Mouse (Mus musculus): Measurements from ENCODE around the gene Gm43552. TPM values are rescaled to one million over a fixed set of nuclear protein-coding genes. Genes with fewer than 3 reads are reported as not detected.

The Gm43552 gene
- polyA plus RNA-seq, 1 experiment from 2014 or later, result 1.4 TPM

DNA sequence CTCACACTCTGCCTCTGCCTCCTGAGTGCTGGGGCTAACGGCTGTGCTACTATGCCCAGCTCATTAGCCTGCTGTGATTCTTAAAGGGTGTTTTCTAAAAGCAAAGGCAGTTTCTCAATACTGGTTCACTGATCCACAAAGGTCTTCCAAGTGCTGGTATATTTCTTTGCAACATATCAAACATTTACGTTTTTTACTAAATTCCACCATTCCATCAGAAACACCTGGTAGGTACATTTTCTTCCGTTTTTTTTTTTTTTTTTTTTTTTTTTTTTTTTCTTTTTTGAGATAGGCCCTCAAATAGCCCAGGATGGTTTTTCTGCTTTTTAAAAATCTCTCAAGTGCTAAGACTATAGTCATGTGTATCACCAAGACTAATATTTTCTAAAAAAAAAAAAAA, 38.6 kb upstream of the Gm43552 start:
- Histone ChIP-seq H3K36me3 (no peaks in the 10 kb centered on the region), H3K9ac (no peak overlapping the region), H3K4me3 (replicated peaks) (no peak overlapping the region), H3K4me2 (replicated peaks) (no peak overlapping the region), H3K27ac (replicated peaks) (no peak overlapping the region), H3K9me3 (replicated peaks) (no peaks in the 10 kb centered on the region), H3K27me3 (no peaks in the 10 kb centered on the region), H3K4me1 (peaks cover 1% of the 10 kb centered on the region)
- WGBS, result 76% methylated on average over 3 of the region's 3 CpGs
- no peak for ATAC-seq (ENCODE audit: insufficient number of reproducible peaks, low FRiP score, low TSS enrichment, low read depth)

DNA sequence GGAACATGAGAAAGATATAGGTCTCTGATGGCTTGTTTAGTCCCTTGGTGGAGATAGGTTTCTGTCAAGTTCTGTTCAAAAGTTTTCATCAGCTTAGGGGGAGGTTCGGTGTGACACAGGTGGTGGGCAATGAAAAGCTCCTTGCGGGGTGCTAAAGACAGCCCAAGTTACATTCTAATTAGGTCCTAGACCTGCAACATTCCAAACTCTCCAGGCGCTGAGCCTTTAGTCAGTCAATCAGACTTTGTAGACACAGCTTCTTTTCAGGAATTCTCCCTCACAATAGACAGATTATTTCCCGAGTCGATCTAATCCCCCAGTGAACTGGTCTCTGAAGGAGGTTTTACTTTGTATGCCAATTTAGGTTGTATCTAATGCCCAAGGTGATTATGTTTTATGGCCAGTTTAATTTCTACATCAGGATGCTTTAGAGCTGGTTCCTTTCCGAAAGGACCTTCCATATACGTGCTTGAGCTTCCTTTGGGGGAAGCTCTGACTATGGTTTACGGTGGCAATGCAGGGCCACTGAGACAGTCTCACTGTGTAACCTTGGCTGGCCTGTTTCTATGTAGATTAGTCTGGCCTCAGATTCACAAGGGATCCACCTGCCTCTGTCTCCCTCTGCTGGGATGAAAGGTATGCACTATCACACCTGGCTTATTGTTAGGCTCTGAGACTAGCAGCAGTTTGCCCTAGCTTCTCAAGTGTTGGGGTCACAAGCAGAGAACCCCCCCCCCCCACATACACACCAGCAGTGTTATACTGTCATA, 33.2 kb upstream of the Gm43552 start:
- no peaks in the 10 kb centered on the region for H3K27me3 ChIP-seq
- H3K9ac ChIP-seq, result no peak overlapping the region
- H3K4me3 ChIP-seq (replicated peaks), result no peak overlapping the region
- no peaks in the 10 kb centered on the region for H3K36me3 ChIP-seq
- no peak for ATAC-seq (ENCODE audit: insufficient number of reproducible peaks, low FRiP score, low TSS enrichment, low read depth)
- WGBS, result 15% methylated on average over 8 of the region's 8 CpGs
- H3K9me3 ChIP-seq (replicated peaks), result no peaks in the 10 kb centered on the region
- no peak overlapping the region for H3K27ac ChIP-seq (replicated peaks)
- H3K4me2 ChIP-seq (replicated peaks), result no peak overlapping the region
- no peaks in the 10 kb centered on the region for H3K4me1 ChIP-seq

DNA sequence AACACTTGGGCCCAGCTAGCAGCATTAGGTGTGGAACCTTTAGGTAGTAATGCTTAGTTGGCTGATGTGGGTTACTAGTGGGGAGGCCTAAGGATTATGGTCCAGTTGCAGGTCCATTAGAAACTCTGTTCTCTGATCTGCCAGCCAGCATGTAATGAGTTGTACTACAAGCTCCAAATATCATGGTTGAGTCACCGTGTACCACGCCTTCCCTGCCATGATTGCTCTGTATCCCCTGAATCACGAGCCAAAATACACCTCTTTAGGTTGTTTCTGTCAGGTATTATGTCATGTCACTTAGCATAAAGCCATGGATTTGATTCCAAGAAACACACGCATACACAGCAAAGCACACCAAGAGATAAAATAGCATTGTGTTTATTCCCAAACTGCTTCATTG, 32.2 kb upstream of the Gm43552 start:
- no peak overlapping the region for H3K4me2 ChIP-seq (replicated peaks)
- no peak for ATAC-seq (ENCODE audit: insufficient number of reproducible peaks, low FRiP score, low TSS enrichment, low read depth)
- 61% methylated on average over 4 of the region's 4 CpGs for WGBS
- H3K36me3 ChIP-seq, result no peaks in the 10 kb centered on the region
- H3K27ac ChIP-seq (replicated peaks), result peak overlapping the region; percentile 41; the same call in 1 of the 2 replicates
- no peaks in the 10 kb centered on the region for H3K27me3 ChIP-seq
- H3K4me1 ChIP-seq, result no peaks in the 10 kb centered on the region
- H3K9ac ChIP-seq, result no peak overlapping the region
- H3K4me3 ChIP-seq (replicated peaks), result no peak overlapping the region
- H3K9me3 ChIP-seq (replicated peaks), result no peaks in the 10 kb centered on the region

DNA sequence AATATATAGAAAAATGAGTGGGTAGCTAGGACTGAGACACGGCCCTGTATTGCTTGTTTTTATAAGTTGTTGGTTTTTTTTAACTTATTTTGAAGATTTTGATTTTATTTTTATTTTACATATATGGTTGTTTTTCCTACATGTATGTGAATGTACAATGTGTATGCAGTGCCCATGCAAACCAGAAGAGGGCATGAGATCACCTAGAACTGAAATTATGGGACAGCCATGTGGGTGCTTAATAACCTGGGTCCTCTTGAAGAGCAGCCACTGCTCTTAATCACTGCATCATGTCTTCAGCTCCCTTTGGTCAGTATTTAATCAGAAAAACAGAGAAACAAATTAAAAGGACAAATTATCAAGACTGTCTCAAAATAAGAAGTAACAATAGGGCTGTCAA, 29.2 kb upstream of the Gm43552 start:
- Histone ChIP-seq H3K4me1 (no peaks in the 10 kb centered on the region), H3K36me3 (no peaks in the 10 kb centered on the region), H3K27ac (replicated peaks) (no peak overlapping the region), H3K9ac (no peak overlapping the region), H3K9me3 (replicated peaks) (no peaks in the 10 kb centered on the region), H3K4me3 (replicated peaks) (no peak overlapping the region), H3K4me2 (replicated peaks) (no peak overlapping the region), H3K27me3 (no peaks in the 10 kb centered on the region)
- WGBS, result 85% methylated on average over 1 of the region's 1 CpGs
- no peak for ATAC-seq (ENCODE audit: insufficient number of reproducible peaks, low FRiP score, low TSS enrichment, low read depth)

DNA sequence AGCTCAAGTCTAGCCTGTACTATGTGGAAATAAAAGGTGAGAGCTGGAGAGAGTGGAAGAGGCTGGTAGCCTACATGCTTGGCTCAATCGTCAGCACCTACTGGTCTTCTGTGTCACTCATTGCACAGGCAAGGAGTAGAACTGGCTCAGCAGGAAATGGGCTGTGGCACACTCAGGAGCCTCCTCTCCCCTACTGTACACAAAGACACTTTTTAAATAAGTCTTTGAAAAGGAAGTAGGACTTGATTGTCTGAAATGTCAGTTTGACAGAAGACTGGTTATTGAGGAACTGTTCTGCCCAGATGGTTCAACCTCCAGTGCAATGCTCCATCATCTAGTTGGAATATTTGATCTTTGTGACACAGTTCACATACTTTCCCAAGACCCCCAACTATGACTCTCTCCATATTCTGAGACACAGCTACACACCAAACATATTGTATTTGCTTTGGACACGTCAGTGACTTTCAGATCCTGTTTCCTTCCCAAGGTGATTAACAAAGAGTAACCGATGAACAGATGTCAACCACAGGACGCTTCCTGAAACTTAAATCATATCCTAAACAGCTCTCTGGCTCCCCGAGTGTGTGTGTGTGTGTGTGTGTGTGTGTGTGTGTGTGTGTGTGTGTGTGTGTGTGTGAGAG, 22.1 kb upstream of the Gm43552 start:
- Histone ChIP-seq H3K4me1 (no peaks in the 10 kb centered on the region), H3K27ac (replicated peaks) (no peak overlapping the region), H3K4me2 (replicated peaks) (no peak overlapping the region), H3K36me3 (no peaks in the 10 kb centered on the region), H3K9me3 (replicated peaks) (no peaks in the 10 kb centered on the region), H3K9ac (no peak overlapping the region), H3K4me3 (replicated peaks) (no peak overlapping the region), H3K27me3 (no peaks in the 10 kb centered on the region)
- no peak for ATAC-seq (ENCODE audit: insufficient number of reproducible peaks, low FRiP score, low TSS enrichment, low read depth)
- WGBS, result 45% methylated on average over 5 of the region's 5 CpGs

DNA sequence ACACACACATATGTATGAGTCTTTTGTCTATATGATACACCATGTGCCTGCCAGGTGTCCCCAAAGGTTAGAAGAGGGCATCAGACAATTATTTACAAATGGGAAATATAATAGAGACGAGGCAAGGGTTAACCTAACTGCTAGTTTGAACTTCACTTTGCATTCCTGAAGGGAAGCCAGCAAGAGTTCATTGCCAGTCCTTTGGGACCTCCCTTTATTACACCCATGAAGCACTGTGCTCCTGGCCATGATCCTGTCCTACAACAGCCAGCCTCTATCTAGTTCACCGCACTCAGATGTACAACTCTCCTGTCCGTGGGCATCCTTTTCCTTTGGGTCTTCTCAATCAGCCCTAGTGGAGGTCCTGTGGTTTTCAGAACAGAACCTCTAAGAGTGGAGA, 20.9 kb upstream of the Gm43552 start:
- Histone ChIP-seq H3K4me1 (no peaks in the 10 kb centered on the region), H3K9ac (no peak overlapping the region), H3K36me3 (no peaks in the 10 kb centered on the region), H3K4me3 (replicated peaks) (no peak overlapping the region), H3K27me3 (no peaks in the 10 kb centered on the region), H3K9me3 (replicated peaks) (no peaks in the 10 kb centered on the region), H3K27ac (replicated peaks) (no peak overlapping the region), H3K4me2 (replicated peaks) (no peak overlapping the region)
- WGBS, result 61% methylated on average over 3 of the region's 3 CpGs
- ATAC-seq (ENCODE audit: insufficient number of reproducible peaks, low FRiP score, low TSS enrichment, low read depth), result no peak

DNA sequence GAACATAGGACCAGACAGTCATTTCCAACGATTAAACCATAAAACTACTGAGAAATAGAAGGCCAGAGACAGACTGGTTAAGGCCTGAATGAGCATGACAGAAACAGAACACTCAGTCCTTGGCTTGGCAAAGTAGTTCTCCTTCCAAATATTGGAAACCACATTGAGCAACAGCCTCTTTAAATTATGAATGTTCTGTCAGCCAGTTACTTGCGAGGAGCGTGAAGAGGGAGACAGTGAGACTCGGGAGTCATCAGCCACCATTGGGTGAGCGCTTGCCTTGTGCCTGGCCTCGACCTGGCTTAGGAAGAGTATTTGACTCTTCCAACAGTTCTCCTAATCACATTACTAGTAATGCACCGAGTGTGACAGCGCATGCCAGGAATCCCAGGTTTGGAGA, 15.8 kb upstream of the Gm43552 start:
- 66% methylated on average over 8 of the region's 8 CpGs for WGBS
- Histone ChIP-seq H3K9ac (no peak overlapping the region), H3K4me1 (no peaks in the 10 kb centered on the region), H3K4me3 (replicated peaks) (no peak overlapping the region), H3K36me3 (no peaks in the 10 kb centered on the region), H3K27ac (replicated peaks) (no peak overlapping the region), H3K4me2 (replicated peaks) (no peak overlapping the region), H3K27me3 (no peaks in the 10 kb centered on the region), H3K9me3 (replicated peaks) (no peaks in the 10 kb centered on the region)
- ATAC-seq (ENCODE audit: insufficient number of reproducible peaks, low FRiP score, low TSS enrichment, low read depth), result no peak

DNA sequence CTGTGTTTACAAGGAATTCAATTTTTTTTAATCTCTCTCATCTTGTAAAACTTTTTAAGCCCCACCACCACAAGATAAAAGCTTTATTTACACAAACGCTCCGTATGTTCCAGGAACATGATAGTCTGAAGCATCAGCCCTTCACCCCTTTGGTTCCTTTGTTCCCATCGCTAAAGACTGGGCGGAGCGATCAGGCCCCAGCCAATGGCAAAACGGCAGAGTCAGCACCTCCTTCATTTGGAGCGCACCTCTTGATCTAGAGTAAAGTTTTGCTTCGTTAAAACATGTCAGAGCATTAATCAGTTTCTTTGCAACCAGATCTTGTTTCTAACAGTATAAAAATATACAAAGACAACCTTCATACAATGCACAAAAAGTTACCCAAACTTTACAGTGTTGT, 13.2 kb upstream of the Gm43552 start:
- Histone ChIP-seq H3K4me1 (no peaks in the 10 kb centered on the region), H3K9me3 (replicated peaks) (no peaks in the 10 kb centered on the region), H3K4me2 (replicated peaks) (peak overlapping the region; percentile 30), H3K27ac (replicated peaks) (no peak overlapping the region), H3K9ac (no peak overlapping the region), H3K36me3 (no peaks in the 10 kb centered on the region), H3K27me3 (no peaks in the 10 kb centered on the region), H3K4me3 (replicated peaks) (no peak overlapping the region)
- WGBS, result 9% methylated on average over 8 of the region's 8 CpGs
- no peak for ATAC-seq (ENCODE audit: insufficient number of reproducible peaks, low FRiP score, low TSS enrichment, low read depth)

DNA sequence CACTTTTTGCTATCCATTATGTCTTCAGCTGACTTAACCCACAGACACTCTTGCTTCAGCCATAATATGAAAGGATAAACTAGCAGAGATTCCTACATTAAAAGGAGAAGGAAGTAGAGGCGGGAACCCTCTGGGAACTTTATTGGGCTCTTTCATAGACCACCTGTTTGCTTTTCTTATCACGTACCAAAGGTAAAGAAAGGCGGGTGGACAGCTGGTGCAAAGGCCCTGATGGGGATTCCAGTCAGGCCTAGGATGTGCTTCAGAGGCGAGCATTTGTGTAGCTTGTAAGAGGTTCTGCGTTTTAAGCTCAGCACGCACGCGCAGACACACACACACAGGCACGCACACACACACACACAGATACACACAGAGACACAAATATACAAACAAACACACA, 8.8 kb upstream of the Gm43552 start:
- H3K36me3 ChIP-seq, result no peaks in the 10 kb centered on the region
- no peak overlapping the region for H3K4me2 ChIP-seq (replicated peaks)
- ATAC-seq (ENCODE audit: insufficient number of reproducible peaks, low FRiP score, low TSS enrichment, low read depth), result no peak
- no peaks in the 10 kb centered on the region for H3K4me1 ChIP-seq
- H3K4me3 ChIP-seq (replicated peaks), result no peak overlapping the region
- no peaks in the 10 kb centered on the region for H3K9me3 ChIP-seq (replicated peaks)
- no peaks in the 10 kb centered on the region for H3K27me3 ChIP-seq
- H3K9ac ChIP-seq, result no peak overlapping the region
- 92% methylated on average over 9 of the region's 9 CpGs for WGBS
- H3K27ac ChIP-seq (replicated peaks), result no peak overlapping the region

DNA sequence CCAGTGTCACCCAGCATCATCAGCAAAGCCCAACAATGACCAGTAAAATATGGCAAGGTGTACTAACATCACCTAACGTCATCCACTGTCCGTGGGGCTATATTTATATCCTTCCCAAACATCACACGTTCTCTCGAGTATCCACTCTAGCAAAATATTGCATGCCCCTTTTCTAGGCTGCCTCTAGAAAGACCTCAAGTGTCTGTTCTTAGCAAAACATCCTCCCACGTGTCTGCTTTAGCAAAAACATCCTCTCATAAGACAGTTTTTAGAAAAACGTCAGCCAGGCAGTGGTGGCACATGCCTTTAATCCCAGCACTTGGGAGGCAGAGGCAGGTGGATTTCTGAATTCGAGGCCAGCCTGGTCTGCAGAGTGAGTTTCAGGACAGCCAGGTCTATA, 7.6 kb upstream of the Gm43552 start:
- Histone ChIP-seq H3K27ac (replicated peaks) (no peak overlapping the region), H3K4me1 (no peaks in the 10 kb centered on the region), H3K9me3 (replicated peaks) (no peaks in the 10 kb centered on the region), H3K27me3 (no peaks in the 10 kb centered on the region), H3K4me3 (replicated peaks) (no peak overlapping the region), H3K36me3 (no peaks in the 10 kb centered on the region), H3K4me2 (replicated peaks) (no peak overlapping the region), H3K9ac (no peak overlapping the region)
- ATAC-seq (ENCODE audit: insufficient number of reproducible peaks, low FRiP score, low TSS enrichment, low read depth), result no peak
- 76% methylated on average over 7 of the region's 7 CpGs for WGBS

DNA sequence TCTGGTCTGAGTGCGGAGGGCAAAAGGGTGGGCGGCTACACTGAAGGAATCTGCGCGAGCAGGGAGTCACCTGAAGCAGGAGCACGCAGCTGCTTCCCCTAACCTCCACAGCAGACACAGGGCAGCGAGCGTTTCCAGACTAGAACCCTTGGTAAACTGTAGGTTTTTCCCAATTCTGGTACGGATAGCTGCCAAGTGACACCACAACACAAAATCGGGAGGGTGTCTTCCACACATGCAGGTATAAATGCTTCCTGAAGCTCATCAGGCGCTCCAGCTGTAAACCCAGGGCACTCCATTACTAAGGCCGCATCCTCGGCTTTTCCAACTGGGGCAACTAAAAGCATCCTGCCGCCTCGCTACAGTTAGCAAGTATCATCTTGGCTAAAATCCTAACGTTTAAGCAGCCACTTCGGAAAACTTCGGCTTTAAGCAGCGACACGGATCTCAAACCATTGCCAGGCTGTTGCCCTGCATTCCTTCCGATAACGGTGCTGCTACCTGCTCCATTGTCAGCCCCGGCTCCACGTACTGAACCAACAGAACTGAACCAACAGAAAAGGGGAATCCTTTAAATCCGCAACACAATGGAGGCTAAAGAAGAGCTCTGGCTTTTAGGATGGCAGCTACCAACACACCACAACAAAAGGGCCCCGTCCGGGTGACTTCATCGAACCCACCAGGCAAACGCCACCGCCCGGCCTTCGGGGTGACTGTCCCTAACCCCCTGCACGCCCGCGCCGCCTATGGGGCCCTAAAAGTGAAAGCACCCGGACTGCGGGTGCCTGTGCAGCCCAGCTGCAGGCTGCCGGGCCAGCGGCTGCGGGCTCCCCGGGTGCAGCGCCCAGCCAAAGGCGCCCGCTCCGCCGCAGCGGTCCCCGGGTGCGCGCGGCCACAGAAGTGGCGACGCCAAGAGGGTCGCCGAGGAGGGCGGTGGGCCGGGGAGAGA, 592 bp downstream of the Gm43552 start:
- peak overlapping the region; percentile 96 for H3K27ac ChIP-seq (replicated peaks)
- ATAC-seq (ENCODE audit: insufficient number of reproducible peaks, low FRiP score, low TSS enrichment, low read depth), result peak; percentile 86
- H3K9me3 ChIP-seq (replicated peaks), result no peaks in the 10 kb centered on the region
- peaks cover 29% of the 10 kb centered on the region for H3K4me1 ChIP-seq
- peak overlapping the region; percentile 87 for H3K4me2 ChIP-seq (replicated peaks)
- peak overlapping the region; percentile 94 for H3K4me3 ChIP-seq (replicated peaks)
- no peaks in the 10 kb centered on the region for H3K27me3 ChIP-seq
- H3K36me3 ChIP-seq, result no peaks in the 10 kb centered on the region
- under 1% methylated on average over 56 of the region's 57 CpGs for WGBS
- peak overlapping the region; percentile 82 for H3K9ac ChIP-seq
